Mouse (Mus musculus): ENCODE data around the gene Vmp1.

DNA sequence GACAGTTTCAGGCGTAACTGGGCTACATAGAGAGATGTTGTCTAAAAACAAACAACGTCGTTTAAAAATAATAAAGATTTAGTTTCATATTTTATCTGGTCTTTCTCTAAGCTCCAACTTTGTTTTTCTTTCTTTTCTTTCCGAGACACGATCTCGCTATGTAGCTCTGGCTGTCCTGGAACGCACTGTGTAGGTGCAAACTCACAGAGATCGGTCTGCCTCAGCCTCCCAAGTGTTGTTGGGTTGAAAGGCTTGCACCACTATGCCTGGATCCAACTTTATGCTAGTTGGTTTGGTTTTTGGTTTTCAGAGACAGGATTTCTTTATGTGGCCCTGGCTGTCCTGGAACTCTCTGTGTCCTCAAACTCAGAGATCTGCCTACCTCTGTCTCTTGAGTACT, 138.1 kb downstream of the Vmp1 start:
- no peak for TF ChIP-seq CTCF (IDR thresholded peaks at IDR 0.05; ENCODE audit: insufficient read depth, low read length)
- TF ChIP-seq POLR2A (IDR thresholded peaks at IDR 0.05; ENCODE audit: borderline replicate concordance, extremely low read depth, low read depth, low read length), result no peak

Measured in lung, adult 2 months (tissue).